Mouse (Mus musculus): ENCODE measurements around the gene Rgs5.

DNA sequence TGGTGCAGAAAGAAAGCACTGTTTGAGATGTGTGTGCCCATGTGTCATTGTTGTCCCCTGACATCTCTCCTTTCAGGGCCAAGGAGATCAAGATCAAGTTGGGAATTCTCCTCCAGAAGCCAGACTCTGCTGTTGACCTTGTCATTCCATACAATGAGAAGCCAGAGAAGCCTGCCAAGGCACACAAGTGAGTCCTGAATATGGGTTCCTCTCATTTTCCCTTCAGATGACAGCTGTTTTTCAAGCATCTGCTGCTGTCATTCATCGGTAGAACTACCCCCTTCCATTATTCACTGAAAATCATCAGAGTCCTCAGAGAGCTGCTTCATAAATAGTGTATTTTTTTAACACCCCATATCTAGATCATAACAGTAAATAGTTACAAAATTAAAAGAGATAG is 21.4 kb downstream of the Rgs5 start:
- TF ChIP-seq CTCF (IDR thresholded peaks at IDR 0.05; ENCODE audit: low read depth, low read length), result no peak
- TF ChIP-seq POLR2A (IDR thresholded peaks at IDR 0.05; ENCODE audit: insufficient read depth, low read length), result no peak
- no peak for TF ChIP-seq EP300 (IDR thresholded peaks at IDR 0.05; ENCODE audit: insufficient read depth, low read depth, low read length)

Measured in ES-Bruce4 (cell line).